Mouse (Mus musculus): ENCODE data around the gene Lmf1. TPM values are rescaled to one million over a fixed set of nuclear protein-coding genes. Genes with fewer than 3 reads are reported as not detected.
A peak's percentile ranks its signal among the peaks of the same experiment; 100 is the strongest.

The Lmf1 gene
- polyA plus RNA-seq, 1 experiment from 2014 or later: 22.6 TPM

- Histone ChIP-seq H3K9ac (peak within 1 kb of the TSS; percentile 76), H3K4me3 (peak within 1 kb of the TSS; percentile 50), H3K27ac (no peak within 1 kb of the TSS), H3K9me3 (no peaks in the 10 kb centered on the region), H3K4me1 (replicated peaks) (peaks cover 48% of the 10 kb centered on the region), H3K27me3 (peaks cover 56% of the 10 kb centered on the region), H3K4me2 (peak within 1 kb of the TSS; percentile 93), H3K36me3 (no peaks in the 10 kb centered on the region)
- ATAC-seq (ENCODE audit: low FRiP score): peak; percentile 53
- under 1% methylated on average over 59 of the region's 61 CpGs for WGBS
Observed at GRCm38 (mm10) chr17:25570648-25571452, 8.0 kb upstream of the Lmf1 start, which contains the start of gene Sox8. TSS of gene Sox8 (minus strand) at chr17:25570686.

DNA sequence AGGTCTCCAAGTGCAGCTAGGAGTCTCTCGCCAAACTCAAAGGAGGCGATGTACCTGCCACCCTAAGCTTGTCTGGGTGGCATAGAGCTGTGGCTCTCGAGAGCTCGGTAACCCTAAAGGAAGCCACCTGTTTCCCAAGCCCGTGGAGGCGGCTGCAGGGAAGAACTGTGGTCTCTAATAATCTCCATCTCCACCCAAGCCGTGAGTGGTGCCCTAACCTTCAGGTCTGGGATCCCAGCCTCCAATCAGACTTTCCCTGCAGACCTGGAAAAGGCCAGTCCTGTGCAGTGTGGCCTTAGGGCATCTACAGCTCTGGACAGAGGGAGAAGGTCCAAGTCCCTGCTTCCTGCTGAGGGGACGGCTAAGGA, 7.4 kb upstream of the Lmf1 start:
- peak overlapping the region; percentile 63 for H3K9ac ChIP-seq
- no peak for ATAC-seq (ENCODE audit: low FRiP score)
- peak overlapping the region; percentile 50 for H3K4me3 ChIP-seq
- H3K36me3 ChIP-seq: no peaks in the 10 kb centered on the region
- peaks cover 47% of the 10 kb centered on the region for H3K4me1 ChIP-seq (replicated peaks)
- no peaks in the 10 kb centered on the region for H3K9me3 ChIP-seq
- WGBS: 7% methylated on average over 8 of the region's 8 CpGs
- H3K4me2 ChIP-seq: peak overlapping the region; percentile 93
- H3K27ac ChIP-seq: no peak overlapping the region
- H3K27me3 ChIP-seq: peaks cover 56% of the 10 kb centered on the region

GRCm38 (mm10) chr17:25575208-25575971, 3.5 kb upstream of the Lmf1 start:
- Histone ChIP-seq H3K27me3 (peaks cover 30% of the 10 kb centered on the region), H3K9ac (peak overlapping the region; percentile 24; the same call in 1 of the 2 replicates), H3K4me3 (no peak overlapping the region), H3K27ac (peak overlapping the region; percentile 4; the same call in 1 of the 2 replicates), H3K4me2 (no peak overlapping the region), H3K4me1 (replicated peaks) (peaks cover 52% of the 10 kb centered on the region), H3K9me3 (no peaks in the 10 kb centered on the region), H3K36me3 (no peaks in the 10 kb centered on the region)
- no peak for ATAC-seq (ENCODE audit: low FRiP score)
- WGBS: 62% methylated on average over 12 of the region's 12 CpGs

- 69% methylated on average over 2 of the region's 2 CpGs for WGBS
- Histone ChIP-seq H3K9me3 (no peaks in the 10 kb centered on the region), H3K4me3 (no peak overlapping the region), H3K27me3 (peaks cover 24% of the 10 kb centered on the region), H3K4me1 (replicated peaks) (peaks cover 47% of the 10 kb centered on the region), H3K9ac (no peak overlapping the region), H3K27ac (no peak overlapping the region), H3K4me2 (no peak overlapping the region), H3K36me3 (no peaks in the 10 kb centered on the region)
- ATAC-seq (ENCODE audit: low FRiP score): no peak
Observed at GRCm38 (mm10) chr17:25576034-25576433, 2.9 kb upstream of the Lmf1 start.

GRCm38 (mm10) chr17:25577263-25577662, 1.6 kb upstream of the Lmf1 start:
- WGBS: 44% methylated on average over 6 of the region's 6 CpGs
- Histone ChIP-seq H3K4me1 (replicated peaks) (peaks cover 50% of the 10 kb centered on the region), H3K9me3 (no peaks in the 10 kb centered on the region), H3K27me3 (peaks cover 13% of the 10 kb centered on the region), H3K4me3 (no peak overlapping the region), H3K4me2 (no peak overlapping the region), H3K9ac (no peak overlapping the region), H3K27ac (no peak overlapping the region), H3K36me3 (no peaks in the 10 kb centered on the region)
- ATAC-seq (ENCODE audit: low FRiP score): no peak

- WGBS: 49% methylated on average over 2 of the region's 2 CpGs
Observed at GRCm38 (mm10) chr17:25577702-25578101, 1.2 kb upstream of the Lmf1 start.

GRCm38 (mm10) chr17:25579332-25580047, 605 bp downstream of the Lmf1 start:
- 8% methylated on average over 21 of the region's 21 CpGs for WGBS
- peak; percentile 55 for ATAC-seq (ENCODE audit: low FRiP score)
- H3K27me3 ChIP-seq: no peaks in the 10 kb centered on the region

More at GRCm38 (mm10) chr17:25577702-25578101, 1.2 kb upstream of the Lmf1 start:
- Histone ChIP-seq H3K27ac (no peak overlapping the region), H3K9me3 (no peaks in the 10 kb centered on the region), H3K27me3 (peaks cover 10% of the 10 kb centered on the region), H3K4me2 (no peak overlapping the region), H3K4me3 (no peak overlapping the region), H3K9ac (no peak overlapping the region), H3K36me3 (no peaks in the 10 kb centered on the region), H3K4me1 (replicated peaks) (peaks cover 50% of the 10 kb centered on the region)
- no peak for ATAC-seq (ENCODE audit: low FRiP score)

GRCm38 (mm10) chr17:25582076-25582475, 3.2 kb downstream of the Lmf1 start:
- Histone ChIP-seq H3K4me2 (no peak overlapping the region), H3K4me3 (no peak overlapping the region), H3K4me1 (replicated peaks) (peaks cover 37% of the 10 kb centered on the region), H3K36me3 (peaks cover 16% of the 10 kb centered on the region), H3K9ac (no peak overlapping the region), H3K27ac (no peak overlapping the region), H3K27me3 (no peaks in the 10 kb centered on the region), H3K9me3 (no peaks in the 10 kb centered on the region)
- ATAC-seq (ENCODE audit: low FRiP score): no peak
- WGBS: 69% methylated on average over 8 of the region's 8 CpGs

More at GRCm38 (mm10) chr17:25579332-25580047, 605 bp downstream of the Lmf1 start:
- Histone ChIP-seq H3K4me2 (peak overlapping the region; percentile 91), H3K9me3 (no peaks in the 10 kb centered on the region), H3K36me3 (peaks cover under 1% of the 10 kb centered on the region; the same call in 1 of the 2 replicates), H3K9ac (peak overlapping the region; percentile 81), H3K27ac (peak overlapping the region; percentile 82), H3K4me3 (peak overlapping the region; percentile 71), H3K4me1 (replicated peaks) (peaks cover 50% of the 10 kb centered on the region)

GRCm38 (mm10) chr17:25583099-25583498, 4.2 kb downstream of the Lmf1 start:
- WGBS: 66% methylated on average over 4 of the region's 4 CpGs

GRCm38 (mm10) chr17:25583858-25584257, 5.0 kb downstream of the Lmf1 start:
- H3K36me3 ChIP-seq: peaks cover 33% of the 10 kb centered on the region
- no peaks in the 10 kb centered on the region for H3K27me3 ChIP-seq
- no peak for ATAC-seq (ENCODE audit: low FRiP score)
- H3K27ac ChIP-seq: no peak overlapping the region
- no peak overlapping the region for H3K4me2 ChIP-seq
- no peak overlapping the region for H3K9ac ChIP-seq
- peaks cover 20% of the 10 kb centered on the region for H3K4me1 ChIP-seq (replicated peaks)
- 95% methylated on average over 8 of the region's 8 CpGs for WGBS
- no peaks in the 10 kb centered on the region for H3K9me3 ChIP-seq
- H3K4me3 ChIP-seq: no peak overlapping the region

More at GRCm38 (mm10) chr17:25583099-25583498, 4.2 kb downstream of the Lmf1 start:
- Histone ChIP-seq H3K4me1 (replicated peaks) (peaks cover 28% of the 10 kb centered on the region), H3K4me3 (no peak overlapping the region), H3K36me3 (peaks cover 25% of the 10 kb centered on the region), H3K9ac (no peak overlapping the region), H3K27ac (no peak overlapping the region), H3K4me2 (no peak overlapping the region), H3K27me3 (no peaks in the 10 kb centered on the region), H3K9me3 (no peaks in the 10 kb centered on the region)
- ATAC-seq (ENCODE audit: low FRiP score): no peak

GRCm38 (mm10) chr17:25584646-25585045, 5.8 kb downstream of the Lmf1 start:
- H3K4me2 ChIP-seq: no peak overlapping the region
- peaks cover 41% of the 10 kb centered on the region for H3K36me3 ChIP-seq
- H3K9ac ChIP-seq: no peak overlapping the region
- no peak for ATAC-seq (ENCODE audit: low FRiP score)
- no peaks in the 10 kb centered on the region for H3K27me3 ChIP-seq
- peaks cover 17% of the 10 kb centered on the region for H3K4me1 ChIP-seq (replicated peaks)
- H3K9me3 ChIP-seq: no peaks in the 10 kb centered on the region
- no peak overlapping the region for H3K4me3 ChIP-seq
- no peak overlapping the region for H3K27ac ChIP-seq
- 91% methylated on average over 9 of the region's 9 CpGs for WGBS

GRCm38 (mm10) chr17:25590068-25590467, 11.2 kb downstream of the Lmf1 start:
- no peak overlapping the region for H3K27ac ChIP-seq
- 96% methylated on average over 6 of the region's 6 CpGs for WGBS
- H3K4me3 ChIP-seq: no peak overlapping the region
- H3K4me1 ChIP-seq (replicated peaks): peaks cover 14% of the 10 kb centered on the region
- peaks cover 57% of the 10 kb centered on the region for H3K36me3 ChIP-seq
- no peaks in the 10 kb centered on the region for H3K9me3 ChIP-seq
- ATAC-seq (ENCODE audit: low FRiP score): no peak
- H3K4me2 ChIP-seq: no peak overlapping the region
- H3K9ac ChIP-seq: no peak overlapping the region
- no peaks in the 10 kb centered on the region for H3K27me3 ChIP-seq

All from hindbrain, embryonic 13.5 days (tissue).